Mouse (Mus musculus) natural killer cell, adult 2 months (primary cell): ENCODE measurements at regions not wholly inside any gene's neighbourhood (a gene's known extent, or its start where the extent isn't known, plus 50 kb on each side); places are given as distances from the start of the nearest gene placed in this dataset.
"Not testable (repeated sequence)": the region's sequence is repeated elsewhere in the genome, so short reads cannot be mapped to it uniquely, and the experiment has no call there.

Experiments used
- DNase-seq, 2 experiments: peaks; one replicate each; pipeline ENCODE4 v3.0.0; 2022; ENCODE audit warnings: low spot score in 2 of 2

- no peak for DNase-seq
Measured at GRCm38 (mm10) chrX:130525770-130526169, 776.2 kb downstream of the Diaph2 start.

DNA sequence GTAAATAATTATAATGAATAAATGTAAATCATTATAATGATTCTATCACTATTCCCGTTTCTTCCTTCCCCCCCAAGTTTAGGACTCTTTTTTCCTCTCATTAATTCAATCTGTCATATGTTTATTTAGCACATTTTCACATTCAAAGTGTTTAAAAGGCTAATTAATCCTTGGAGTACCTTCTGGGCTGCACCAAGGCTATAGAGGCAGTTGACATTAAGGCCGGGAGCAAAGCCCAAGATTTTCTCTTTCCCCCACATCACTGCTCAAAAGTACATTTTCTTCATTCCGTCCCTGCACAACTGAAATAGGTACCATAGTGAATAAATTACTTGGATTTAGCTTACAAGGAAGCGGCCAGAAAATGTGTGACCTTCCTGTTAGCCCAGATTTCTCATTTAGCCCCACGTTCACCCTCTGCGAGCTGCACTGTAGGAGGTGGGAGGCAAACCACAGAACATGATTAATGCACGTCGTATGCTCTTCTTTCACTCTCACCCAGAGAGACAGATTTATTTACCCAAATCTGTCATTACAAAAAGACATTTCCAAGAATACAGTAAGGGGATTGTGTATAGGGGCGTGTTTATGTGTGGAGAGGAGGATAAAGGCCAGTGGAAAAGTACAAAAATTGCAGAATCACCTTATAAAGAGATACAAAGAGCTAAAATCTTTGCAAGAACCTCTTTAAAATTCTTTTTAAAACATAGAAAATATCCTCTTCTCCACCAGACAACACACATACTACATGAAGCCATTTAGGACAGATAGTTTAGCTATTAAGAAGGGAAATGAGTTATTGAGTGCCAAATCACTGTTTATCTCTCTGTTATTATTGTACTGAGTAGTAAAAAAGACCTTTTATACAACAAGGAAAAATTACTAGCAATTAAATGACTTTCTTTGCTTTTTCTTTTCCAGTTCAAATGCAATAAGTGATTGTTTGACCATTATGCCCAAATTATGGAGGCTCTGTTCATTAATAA lies 783.9 kb downstream of the Diaph2 start:
- no peak for DNase-seq

DNA sequence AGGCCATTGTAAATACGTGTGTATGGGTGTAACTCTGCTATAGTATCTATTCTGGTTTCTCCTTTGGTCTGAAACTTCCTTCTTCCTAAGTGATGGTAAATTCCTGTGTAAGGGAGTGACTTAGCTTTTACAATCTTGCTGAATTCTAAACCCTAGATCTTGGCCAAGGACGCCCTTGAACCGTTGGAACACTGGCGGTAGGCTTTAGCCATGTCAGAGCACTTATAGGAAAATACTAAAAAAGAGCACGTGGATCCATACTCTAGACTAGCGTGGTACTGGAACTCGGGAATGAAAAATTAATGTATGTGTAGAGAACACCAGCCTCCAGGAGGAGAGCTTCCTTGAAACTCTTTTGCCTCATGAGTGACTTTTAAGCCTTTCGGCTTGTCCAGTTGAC lies 789.2 kb downstream of the Diaph2 start:
- DNase-seq: not testable (repeated sequence)

GRCm38 (mm10) chrX:130548001-130548400 lies 798.5 kb downstream of the Diaph2 start:
- no peak for DNase-seq

DNA sequence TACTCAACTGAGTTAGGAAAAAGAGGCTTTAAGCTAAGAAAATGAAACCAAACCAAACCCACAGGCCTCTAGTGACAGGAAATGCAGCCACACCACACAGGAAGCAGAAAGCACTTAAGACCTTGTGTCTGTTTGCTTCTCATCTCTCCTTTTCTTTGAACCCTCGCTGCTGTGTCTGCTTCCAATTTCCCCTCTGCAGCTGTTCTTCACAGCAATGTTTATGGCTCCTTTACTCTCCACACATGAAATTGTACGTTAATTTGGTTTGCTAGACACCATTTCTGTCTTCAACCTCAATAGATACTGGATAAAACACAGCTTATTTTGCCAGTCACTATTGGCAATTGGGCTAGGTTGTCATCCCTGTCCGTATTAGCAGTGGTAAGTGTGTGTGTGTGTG lies 799.7 kb downstream of the Diaph2 start:
- DNase-seq: peak; percentile 43 to 54

DNA sequence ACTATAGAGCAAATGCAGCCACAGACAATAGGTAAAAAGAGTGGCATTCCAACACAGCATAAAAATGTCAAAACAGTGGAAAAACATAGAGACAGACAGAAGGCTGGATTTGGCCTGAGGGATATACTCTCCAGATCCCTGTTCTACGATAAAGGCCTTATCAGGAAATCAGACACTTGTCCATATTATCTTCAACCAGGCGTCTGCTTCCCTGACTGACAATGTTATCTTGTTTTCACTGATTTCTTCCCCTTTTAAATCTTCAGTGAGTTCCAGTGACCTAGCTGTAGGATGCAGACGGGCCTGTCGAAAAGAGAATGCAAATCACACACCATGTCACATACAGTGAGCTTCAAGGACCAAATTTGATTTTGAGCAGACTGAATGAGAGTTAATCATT lies 800.4 kb downstream of the Diaph2 start:
- DNase-seq: no peak

GRCm38 (mm10) chrX:130557251-130557650 lies 807.7 kb downstream of the Diaph2 start:
- DNase-seq: no peak

- DNase-seq: peak; percentile 5 to 6
Measured at GRCm38 (mm10) chrX:130577706-130578105, 828.2 kb downstream of the Diaph2 start.

- DNase-seq: no peak
Measured at GRCm38 (mm10) chrX:130596631-130597030, 847.1 kb downstream of the Diaph2 start.

GRCm38 (mm10) chrX:130601911-130602310 lies 852.4 kb downstream of the Diaph2 start:
- DNase-seq: no peak

- DNase-seq: no peak
Measured at GRCm38 (mm10) chrX:130638513-130638912, 889.0 kb downstream of the Diaph2 start.

DNA sequence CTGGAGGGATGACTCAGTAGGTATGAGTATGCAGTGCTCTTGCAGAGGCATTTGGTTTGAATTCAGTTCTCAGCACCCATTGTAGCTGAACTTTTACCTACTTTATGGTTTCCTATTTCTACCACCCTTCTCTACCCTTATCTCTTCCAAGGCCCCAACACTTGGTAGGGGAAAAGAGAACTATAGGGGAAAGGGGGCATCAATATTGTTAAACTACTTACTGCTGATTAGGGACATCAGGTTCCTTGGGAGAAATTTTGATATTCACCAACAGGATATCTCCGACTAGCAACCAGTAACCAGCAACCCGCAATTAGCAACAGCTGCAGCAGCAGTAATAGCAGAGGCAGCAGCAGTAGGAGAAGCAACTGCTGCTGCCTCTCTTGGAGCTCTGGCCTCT lies 906.3 kb downstream of the Diaph2 start:
- DNase-seq: no peak

DNA sequence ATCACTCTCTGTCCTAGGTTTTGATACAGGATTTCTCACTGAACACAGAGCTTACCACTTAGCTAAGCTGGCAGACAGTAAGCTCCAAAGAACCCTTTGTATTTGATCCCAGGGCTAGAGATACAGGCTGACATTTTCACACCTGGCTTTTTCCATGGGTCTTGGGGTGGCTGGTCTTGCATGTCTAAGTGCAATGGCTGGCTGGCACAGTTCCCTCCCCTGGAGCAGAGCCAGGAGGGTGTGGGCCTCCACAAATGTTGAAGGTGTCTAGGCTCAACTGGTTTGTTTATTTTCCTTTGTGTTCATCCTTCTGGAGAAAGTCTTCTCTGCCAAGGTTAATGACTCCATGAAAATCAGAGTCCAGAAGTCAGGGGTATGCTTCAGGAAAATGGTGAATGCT lies 934.8 kb downstream of the Diaph2 start:
- no peak for DNase-seq

GRCm38 (mm10) chrX:130708929-130709328 lies 959.4 kb downstream of the Diaph2 start:
- DNase-seq: no peak

- DNase-seq: not testable (repeated sequence)
Measured at GRCm38 (mm10) chrX:130744132-130744531, 994.6 kb downstream of the Diaph2 start.
